Mouse (Mus musculus) cortical plate, adult 2 months (tissue): ENCODE data around the gene Aftph.

Experiments
- CTCF ChIP-seq: fragments of 200-500 bp; IDR thresholded peaks from 2 replicates; pipeline ENCODE4 v1.5.1; 2011; ENCODE audit warnings: mild to moderate bottlenecking, control low read depth, low read length; ENCODE audit not compliant: insufficient read depth; ENCODE audit errors: extremely low read depth
- POLR2A ChIP-seq: fragments of 200-500 bp; IDR thresholded peaks from 2 replicates; pipeline ENCODE4 v1.6.1; 2011; ENCODE audit warnings: mild to moderate bottlenecking, low read length, control low read depth; ENCODE audit not compliant: insufficient read depth; ENCODE audit errors: extremely low read depth

- TF ChIP-seq CTCF, result no peak
- no peak for TF ChIP-seq POLR2A
Observed at GRCm38 (mm10) chr11:20655795-20656710, 85.3 kb downstream of the Aftph start.
